Mouse (Mus musculus) thymus, adult 18-20 months (tissue): ENCODE measurements around the gene Gm10447.

Experiments
- DNase-seq, 2 experiments: peaks; one replicate each; pipeline ENCODE4 v3.0.0; 2022; ENCODE audit warnings: mixed read lengths in 2 of 2

Gene Gm10447

GRCm38 (mm10) chr11:53478383-53479170 lies 21.7 kb upstream of the Gm10447 start:
- DNase-seq, result no peak

DNA sequence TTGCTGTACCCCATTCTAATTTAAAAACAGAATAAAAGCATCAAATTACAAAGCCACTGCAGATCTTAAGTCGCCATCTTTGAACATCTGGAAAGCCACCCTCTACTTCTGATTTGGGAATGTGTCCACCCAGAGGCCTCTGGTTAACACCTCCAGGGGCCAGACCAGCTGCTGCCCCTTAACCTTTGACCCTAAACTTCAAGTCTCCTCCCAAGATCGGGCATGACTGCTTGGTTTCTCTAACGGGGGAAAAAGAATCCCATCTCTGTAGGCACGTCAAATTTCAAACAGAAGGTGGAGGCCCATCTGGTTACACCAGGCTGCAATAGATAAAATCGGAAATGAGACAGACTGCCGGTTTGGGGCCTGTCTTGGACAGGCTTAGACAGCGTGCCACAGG lies 20.9 kb upstream of the Gm10447 start:
- no peak for DNase-seq

- DNase-seq, result no peak
These were observed 18.7 kb upstream of the Gm10447 start for GRCm38 (mm10) chr11:53475620-53476019.

DNA sequence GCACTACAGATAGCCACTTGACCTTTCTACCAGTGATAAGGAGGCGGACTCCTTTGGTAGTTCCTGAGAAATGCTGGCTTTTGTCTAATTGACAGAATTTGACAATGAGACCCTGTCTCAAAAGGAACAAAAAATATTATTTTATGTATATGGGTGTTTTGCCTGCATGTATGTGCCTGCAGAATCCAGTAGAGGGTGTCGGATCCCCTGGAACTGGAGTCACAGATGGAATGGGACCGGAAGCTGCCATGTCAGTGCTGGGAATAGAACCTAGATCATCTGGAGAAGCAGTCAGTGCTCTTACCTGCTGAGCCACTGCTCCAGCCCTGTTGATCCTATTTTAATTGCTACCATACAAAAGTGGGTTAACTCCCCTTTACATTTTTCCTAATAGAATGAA lies 15.8 kb upstream of the Gm10447 start:
- DNase-seq, result no peak

DNA sequence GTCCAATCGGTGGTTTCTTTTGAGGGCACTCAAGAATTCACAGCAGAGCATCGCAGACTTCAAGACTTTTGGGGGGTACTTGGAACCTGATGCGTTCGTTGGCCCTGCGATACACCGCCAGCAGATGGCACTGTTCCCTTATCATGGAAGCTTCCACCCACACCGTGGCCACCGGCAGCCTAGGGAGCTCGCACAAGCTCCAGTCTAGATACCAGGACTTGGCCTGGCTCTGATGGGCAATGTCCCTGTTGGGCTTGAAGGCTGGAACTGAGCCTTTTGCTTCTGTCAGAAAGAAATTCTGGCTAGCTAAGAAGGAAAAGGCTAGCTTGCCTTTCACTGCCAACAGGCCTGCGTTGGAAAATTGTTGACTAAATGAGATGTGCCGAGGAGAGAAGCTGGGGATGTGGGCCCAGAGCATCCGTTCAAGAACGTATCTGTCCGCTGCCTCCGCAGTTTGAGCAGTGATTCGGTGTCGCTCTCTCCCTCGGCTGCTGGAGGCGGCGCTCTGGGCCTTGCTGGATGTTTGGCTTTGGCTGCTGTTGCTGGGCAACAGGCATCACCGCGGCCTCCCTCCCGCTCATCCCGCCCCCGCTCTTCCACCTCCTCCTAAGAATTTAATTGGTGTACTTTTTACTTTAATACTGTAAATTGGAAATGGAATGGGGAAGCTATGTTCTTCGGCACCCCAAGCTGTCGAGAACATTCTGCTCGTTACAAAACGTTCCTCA lies 13.2 kb upstream of the Gm10447 start, which contains the start of gene Gm9837:
Gene Gm9837 (minus strand): TSS at position 512 of the 728 bp plus-strand sequence.
- peak; percentile 51 to 53 for DNase-seq

- DNase-seq, result no peak
These were observed 12.5 kb upstream of the Gm10447 start for GRCm38 (mm10) chr11:53469294-53469967.

DNA sequence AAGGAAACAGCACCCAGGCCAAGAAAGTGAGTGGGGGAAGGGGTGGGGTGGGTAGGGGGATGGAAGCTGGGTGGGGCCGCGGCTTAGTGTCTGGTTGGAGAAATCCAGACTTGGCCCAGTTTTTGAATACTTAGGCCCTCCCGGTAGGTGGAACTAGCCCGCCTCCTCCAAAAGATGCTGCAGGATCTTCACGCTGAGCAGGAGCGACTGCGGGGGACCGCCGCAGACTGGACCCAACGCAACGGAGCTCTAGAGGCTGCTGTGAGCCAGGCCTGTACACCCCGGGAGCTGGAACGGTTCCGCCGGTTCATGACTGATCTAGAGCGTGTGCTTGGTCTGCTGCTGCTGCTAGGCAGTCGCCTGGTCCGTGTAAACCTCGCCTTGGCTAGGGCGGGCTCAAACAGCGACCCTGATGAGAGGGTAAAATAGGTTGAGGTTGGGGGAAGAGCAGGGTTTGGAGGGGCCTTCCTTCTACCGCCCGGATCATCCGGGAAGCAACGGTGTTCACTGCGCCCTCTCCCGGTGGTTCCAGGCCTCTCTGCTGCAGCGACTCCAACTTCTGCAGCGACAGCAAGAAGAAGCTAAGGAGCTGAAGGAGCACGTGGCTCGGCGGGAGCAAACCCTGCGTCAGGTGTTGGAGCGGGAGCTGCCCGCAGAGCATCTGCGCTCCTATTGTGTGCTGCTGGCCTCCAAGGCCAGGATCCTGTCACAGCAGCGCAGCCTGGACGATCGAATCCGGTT lies 9.5 kb upstream of the Gm10447 start:
- DNase-seq, result no peak

DNA sequence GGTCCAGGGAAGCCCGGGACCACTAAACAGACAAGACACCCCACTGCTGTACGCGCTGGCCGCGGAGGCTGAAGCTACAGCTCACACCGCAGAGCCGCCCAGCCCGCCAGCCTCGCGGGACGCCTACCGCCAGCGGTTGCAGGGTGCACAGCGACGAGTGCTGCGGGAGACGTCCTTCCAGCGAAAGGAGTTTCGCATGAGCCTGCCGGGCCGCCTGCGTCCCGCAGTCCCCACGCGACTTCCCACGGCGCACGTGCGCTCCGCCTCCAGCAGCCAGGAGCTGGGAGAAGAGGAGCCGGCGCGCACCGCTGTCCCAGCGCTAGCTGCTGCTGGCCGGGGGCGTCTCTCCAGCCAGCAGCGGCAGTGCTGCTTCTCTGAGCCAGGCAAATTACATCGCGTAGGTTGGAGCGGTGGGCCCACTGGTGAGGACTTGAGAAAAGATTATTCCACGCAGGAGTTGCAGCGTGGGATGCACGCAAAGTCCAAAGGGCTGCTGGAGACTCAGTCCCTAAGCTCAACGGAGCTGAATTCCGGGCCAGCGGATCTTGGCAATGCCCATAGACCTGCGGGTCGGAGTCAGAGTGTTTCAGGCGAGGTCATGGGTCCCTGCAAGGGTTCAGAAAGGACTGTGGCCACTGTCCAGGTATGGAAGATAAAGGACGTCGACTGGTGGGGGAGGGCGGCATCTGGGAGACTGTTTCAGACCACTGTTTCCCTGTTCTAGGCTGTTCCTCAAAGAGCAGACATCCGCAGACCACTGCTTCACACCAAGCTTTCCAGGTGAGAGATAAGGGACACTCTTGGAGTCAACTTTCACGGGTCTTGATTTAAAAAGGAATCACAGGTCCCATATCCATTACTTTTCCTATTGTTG lies 6.9 kb upstream of the Gm10447 start:
- DNase-seq, result no peak

GRCm38 (mm10) chr11:53461727-53462126 lies 4.8 kb upstream of the Gm10447 start:
- DNase-seq, result no peak

GRCm38 (mm10) chr11:53460192-53460591 lies 3.3 kb upstream of the Gm10447 start:
- no peak for DNase-seq

GRCm38 (mm10) chr11:53458996-53459395 lies 2.1 kb upstream of the Gm10447 start:
- DNase-seq, result no peak

DNA sequence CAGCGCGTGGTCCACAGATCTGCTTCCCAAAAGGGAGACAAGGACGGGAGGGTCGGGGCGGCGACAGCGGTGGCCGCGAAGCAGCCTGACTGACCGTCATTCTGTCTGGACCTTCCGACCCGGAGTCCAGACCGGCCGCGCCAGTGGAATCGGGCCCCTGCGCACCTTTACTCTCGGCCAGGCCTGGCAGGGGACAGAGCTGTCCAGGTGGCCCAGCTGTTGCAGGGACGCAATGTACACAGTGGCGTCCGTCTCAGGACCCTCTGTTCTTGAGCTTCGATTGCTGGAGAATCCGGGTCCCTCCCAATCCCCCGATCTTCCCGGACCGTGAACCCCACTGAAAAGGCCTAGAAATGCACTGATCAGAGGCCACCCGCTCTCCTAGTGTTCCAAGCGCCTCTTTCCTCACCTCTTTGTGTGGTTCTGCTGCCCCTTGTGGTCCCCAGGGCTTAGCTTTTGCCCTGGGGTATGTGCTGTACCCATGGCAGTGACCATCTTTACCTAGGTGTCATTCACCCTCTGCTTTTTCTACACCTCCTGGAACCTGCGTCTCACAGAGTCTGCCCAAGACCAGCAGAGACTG lies 553 bp upstream of the Gm10447 start:
- no peak for DNase-seq

DNA sequence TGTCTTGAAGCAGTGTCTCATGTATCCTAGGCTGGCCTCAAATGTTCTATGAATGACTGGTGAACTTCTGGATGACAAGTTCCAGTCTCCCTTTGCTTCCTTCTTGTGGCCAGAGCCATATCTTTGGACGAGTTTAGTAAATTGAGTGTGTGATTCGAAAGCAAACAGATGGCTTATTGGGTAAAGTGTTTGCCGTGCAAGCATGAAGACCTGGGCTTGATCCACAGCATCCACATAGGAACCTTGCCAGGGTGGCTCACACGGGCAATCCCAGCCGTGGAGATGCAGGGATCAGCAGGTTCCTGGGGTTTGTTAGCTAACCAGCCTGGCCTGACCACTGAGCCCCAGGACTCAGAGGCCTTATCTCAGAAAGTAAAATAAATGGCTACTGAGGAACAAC lies 3.9 kb downstream of the Gm10447 start:
- DNase-seq, result no peak

DNA sequence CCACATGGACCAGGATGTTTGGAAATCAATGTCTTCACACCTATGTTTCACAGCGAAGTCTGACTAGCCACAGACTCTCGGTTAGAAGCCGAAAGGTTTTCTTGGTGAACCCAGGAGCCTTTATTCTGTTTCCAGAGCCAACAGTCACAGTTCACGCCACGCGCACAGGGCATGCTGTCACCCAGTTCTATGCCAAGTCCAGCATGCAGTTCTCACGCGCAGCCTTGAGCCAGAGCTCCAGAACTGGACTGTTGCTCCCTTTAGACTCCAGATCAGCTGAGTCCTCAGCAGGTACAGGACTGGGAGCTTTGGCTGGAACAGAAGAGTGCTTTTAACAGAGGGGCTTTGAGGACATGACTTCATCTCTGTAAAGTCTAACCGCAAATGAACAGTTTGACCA lies 4.5 kb downstream of the Gm10447 start:
- no peak for DNase-seq

DNA sequence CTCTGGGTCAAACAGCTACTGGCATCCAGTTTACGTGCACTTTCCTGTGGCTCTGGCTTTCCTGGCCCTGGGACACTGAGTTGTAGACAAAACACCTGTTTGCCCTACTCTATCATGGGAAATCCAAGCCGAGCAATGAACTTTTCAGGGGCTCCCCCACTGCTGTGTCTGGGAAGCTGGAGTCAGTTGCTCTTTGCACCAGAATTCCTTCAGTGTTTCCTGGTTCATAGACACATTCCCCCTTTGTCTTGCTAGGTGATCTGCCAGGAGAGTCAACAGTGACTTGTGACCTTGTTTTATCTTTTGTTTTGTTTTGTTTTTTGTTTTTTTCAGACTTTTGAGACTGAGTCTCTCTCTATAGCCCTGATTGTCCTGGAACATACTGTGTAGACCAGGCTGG lies 5.5 kb downstream of the Gm10447 start:
- no peak for DNase-seq

DNA sequence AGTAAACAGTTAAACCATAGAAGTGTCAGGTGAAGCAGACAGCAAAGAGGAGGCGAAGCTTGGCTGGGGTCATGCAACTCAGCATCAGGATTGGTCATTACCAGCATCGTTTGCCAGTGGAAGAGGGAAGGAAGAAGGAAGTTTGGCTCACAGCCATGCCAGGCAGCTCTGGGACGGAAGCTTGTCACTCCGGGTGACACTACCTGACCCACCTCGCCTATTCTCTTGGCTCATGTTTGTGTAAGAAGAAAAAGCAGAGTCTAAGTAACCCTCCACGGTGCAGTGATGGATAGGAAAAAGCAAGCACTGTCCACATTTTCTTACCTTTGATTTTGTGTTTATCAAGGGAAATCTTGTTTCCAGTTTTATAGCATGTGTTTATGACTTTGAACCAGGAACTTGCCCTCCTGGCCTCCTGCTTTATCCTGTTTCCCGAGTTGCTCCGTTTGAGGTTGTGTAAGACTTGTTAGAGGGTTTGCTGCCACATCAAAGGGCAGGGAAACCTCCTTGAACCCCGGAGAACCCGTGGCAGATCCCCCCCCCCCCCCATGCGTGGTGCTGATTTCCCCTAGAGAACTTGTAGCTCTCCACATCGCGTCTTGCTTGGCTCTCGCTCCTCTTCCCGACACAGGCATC lies 6.7 kb downstream of the Gm10447 start:
- DNase-seq, result peak in 1 of 2 experiments; percentile 24

- no peak for DNase-seq
These were observed 8.4 kb downstream of the Gm10447 start for GRCm38 (mm10) chr11:53448529-53448928.

GRCm38 (mm10) chr11:53447996-53448395 lies 8.9 kb downstream of the Gm10447 start:
- DNase-seq, result no peak

DNA sequence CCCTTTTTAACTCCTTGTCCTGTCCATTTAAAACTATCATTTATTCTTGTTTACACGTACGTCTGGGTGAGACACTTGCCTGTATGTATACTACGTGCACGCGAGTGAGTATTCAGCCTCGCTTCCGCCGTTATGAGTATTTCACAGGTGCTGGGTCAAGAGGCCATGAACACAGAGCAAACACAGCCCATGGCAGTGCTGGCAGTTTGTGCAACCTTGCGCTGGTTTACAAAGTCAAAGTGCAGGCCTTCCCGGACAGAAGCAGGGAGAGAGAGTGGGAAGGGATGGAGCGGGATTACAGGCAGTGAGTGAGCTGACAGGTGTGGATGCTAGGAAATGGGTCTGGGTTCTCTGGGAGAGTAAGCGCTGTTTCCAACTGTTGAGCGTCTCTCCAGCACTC lies 10.7 kb downstream of the Gm10447 start:
- no peak for DNase-seq

GRCm38 (mm10) chr11:53445562-53445961 lies 11.3 kb downstream of the Gm10447 start:
- DNase-seq, result no peak

GRCm38 (mm10) chr11:53443861-53444260 lies 13.0 kb downstream of the Gm10447 start:
- DNase-seq, result peak in 1 of 2 experiments; percentile 29
